8 mouse cellular contexts compared by ENCODE assay signal in the genomic region with DNA sequence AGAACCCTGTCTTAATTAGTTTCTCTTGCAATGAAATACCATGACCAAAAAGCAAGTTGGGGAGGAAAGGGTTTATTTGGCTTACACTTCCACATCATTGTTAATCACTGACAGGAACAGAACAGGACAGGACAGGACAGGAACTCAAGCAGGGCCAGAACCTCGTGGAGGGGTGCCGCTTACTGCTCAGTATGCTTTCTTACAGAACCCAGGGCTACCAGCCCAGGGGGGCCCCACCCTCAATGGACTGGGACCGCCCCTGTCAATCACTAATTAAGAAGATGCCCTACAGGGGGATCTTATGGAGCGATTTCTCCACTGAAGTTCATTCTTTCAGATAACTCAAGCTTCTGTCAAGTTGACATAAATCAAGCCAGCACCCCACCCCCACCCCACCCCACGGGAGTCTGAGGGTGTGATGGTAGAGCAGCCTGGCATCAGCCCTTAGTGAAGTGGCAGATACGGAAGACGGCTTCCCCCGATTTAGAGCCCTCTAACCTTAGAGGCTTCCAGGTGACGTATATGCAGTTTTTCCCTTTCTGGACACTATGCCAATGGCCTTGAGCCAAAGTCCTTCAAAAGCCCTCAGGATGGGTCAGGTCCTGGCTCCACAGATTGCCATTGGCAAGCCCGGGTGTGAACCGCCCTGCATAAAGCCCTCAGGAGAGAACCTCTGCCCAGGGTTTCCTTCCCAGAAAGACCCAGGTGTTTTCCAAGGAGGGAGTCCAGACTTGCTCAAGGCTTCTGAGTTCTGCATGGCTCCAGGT. TPM values are rescaled to one million over a fixed set of nuclear protein-coding genes. Genes with fewer than 3 reads are reported as not detected.
DNase-seq lines count a peak whose midpoint lies in the region; ATAC-seq lines count a peak whose summit lies in the region.

No protein-coding gene starts in this region.

- peak overlapping the region; percentile 75 for H3K4me2 ChIP-seq in intestine, embryonic 14.5 days (ENCODE audit: low read length)
- H3K4me2 ChIP-seq in liver, embryonic 15.5 days: peak overlapping the region; percentile 42
- H3K4me2 ChIP-seq in stomach, embryonic 14.5 days (replicated peaks; ENCODE audit: low read depth, low read length): peak overlapping the region; percentile 81

- peak overlapping the region; percentile 74 for H3K4me3 ChIP-seq in intestine, embryonic 14.5 days (ENCODE audit: low read depth, low read length)
- H3K4me3 ChIP-seq in liver, embryonic 15.5 days (replicated peaks): peak overlapping the region; percentile 57
- H3K4me3 ChIP-seq in stomach, embryonic 14.5 days (ENCODE audit: low read depth, low read length): peak overlapping the region; percentile 79

- DNase-seq in retina, postnatal 1 day: peak; percentile 26
- no peak for DNase-seq in retina, embryonic 14.5 days (ENCODE audit: low spot score)
- DNase-seq in intestine, embryonic 14.5 days (ENCODE audit: low spot score): no peak
- no peak for DNase-seq in spleen, adult 12 weeks (ENCODE audit: low spot score)
- no peak for DNase-seq in Muller cell, postnatal 12 days (ENCODE audit: inconsistent ontology term)
- DNase-seq in left cerebral cortex, postnatal 36 days (ENCODE audit: low spot score in 2 of 2): no peak

- no peaks in the 10 kb centered on the region for H3K27me3 ChIP-seq in intestine, embryonic 14.5 days (replicated peaks; ENCODE audit: control insufficient read depth, insufficient read depth, low read length)
- peaks cover 58% of the 10 kb centered on the region for H3K27me3 ChIP-seq in liver, embryonic 15.5 days
- H3K27me3 ChIP-seq in stomach, embryonic 14.5 days (ENCODE audit: control insufficient read depth, insufficient read depth, low read length): no peaks in the 10 kb centered on the region

- WGBS in intestine, embryonic 14.5 days: 19% methylated on average over 11 of the region's 11 CpGs
- WGBS in liver, embryonic 15.5 days (ENCODE audit: insufficient replicate concordance): 29% methylated on average over 11 of the region's 11 CpGs
- 17% methylated on average over 11 of the region's 11 CpGs for WGBS in stomach, embryonic 14.5 days

- intact Hi-C loops in left cerebral cortex, postnatal 36 days (cut with DNase I): loop anchor here (10.0 kb wide), 1 partner anchor 741 kb away; a partner anchor contains a TSS

- H3K9me3 ChIP-seq in intestine, embryonic 14.5 days (ENCODE audit: control insufficient read depth, low read length): no peaks in the 10 kb centered on the region
- H3K9me3 ChIP-seq in liver, embryonic 15.5 days (replicated peaks): no peaks in the 10 kb centered on the region
- no peaks in the 10 kb centered on the region for H3K9me3 ChIP-seq in stomach, embryonic 14.5 days (ENCODE audit: control insufficient read depth, low read depth, low read length)

- peaks cover 45% of the 10 kb centered on the region for H3K4me1 ChIP-seq in intestine, embryonic 14.5 days (replicated peaks; ENCODE audit: control insufficient read depth, insufficient read depth, low read length)
- H3K4me1 ChIP-seq in liver, embryonic 15.5 days (replicated peaks): peaks cover 40% of the 10 kb centered on the region
- peaks cover 28% of the 10 kb centered on the region for H3K4me1 ChIP-seq in stomach, embryonic 14.5 days (ENCODE audit: control insufficient read depth, insufficient read depth, low read length)

- peak overlapping the region; percentile 95; the same call in 1 of the 2 replicates for H3K9ac ChIP-seq in intestine, embryonic 14.5 days (ENCODE audit: low read length)
- no peak overlapping the region for H3K9ac ChIP-seq in liver, embryonic 15.5 days
- H3K9ac ChIP-seq in stomach, embryonic 14.5 days (replicated peaks; ENCODE audit: low read depth, low read length): no peak overlapping the region

- H3K36me3 ChIP-seq in intestine, embryonic 14.5 days (ENCODE audit: control insufficient read depth, insufficient read depth, low read length): peaks cover 22% of the 10 kb centered on the region; the same call in 1 of the 2 replicates
- H3K36me3 ChIP-seq in liver, embryonic 15.5 days (replicated peaks): peaks cover 27% of the 10 kb centered on the region
- H3K36me3 ChIP-seq in stomach, embryonic 14.5 days (ENCODE audit: control insufficient read depth, insufficient read depth, low read length): peaks cover 9% of the 10 kb centered on the region

- peak; percentile 0; the same call in 1 of the 2 replicates for ATAC-seq in intestine, embryonic 14.5 days (replicated peaks; ENCODE audit: low FRiP score, low TSS enrichment, low read depth)
- ATAC-seq in liver, embryonic 15.5 days (ENCODE audit: insufficient read depth): no peak; the same call in 1 of the 2 replicates
- no peak for ATAC-seq in stomach, embryonic 14.5 days (ENCODE audit: insufficient number of reproducible peaks, insufficient read depth, low FRiP score, low read depth)

- H3K27ac ChIP-seq in intestine, embryonic 14.5 days (ENCODE audit: low read depth): peak overlapping the region; percentile 100
- H3K27ac ChIP-seq in liver, embryonic 15.5 days (replicated peaks): peak overlapping the region; percentile 55
- H3K27ac ChIP-seq in stomach, embryonic 14.5 days (ENCODE audit: low read length): peak overlapping the region; percentile 100

RNA-seq across cellular contexts. Expression of a gene that starts 1.2 kb away (rescaled TPM):
- 10.8 and 11.7 TPM in 2 replicates for polyA plus RNA-seq in intestine, embryonic 14.5 days (2014; fragmentation: Nextera tagmentation; extraction: Ambion mirVana)
- 3.5 and 5.8 TPM in 2 replicates for polyA plus RNA-seq in liver, embryonic 15.5 days (2015; fragmentation: Nextera tagmentation; extraction: Ambion mirVana)
- 15.8 and 17.5 TPM in 2 replicates for polyA plus RNA-seq in stomach, embryonic 14.5 days (2014; fragmentation: Nextera tagmentation; extraction: Ambion mirVana)
- 10 to 100 TPM; 60.3 to 77.9 TPM for total RNA-seq in left cerebral cortex, postnatal 36 days (2021)

RNA-seq across cellular contexts. Expression of a gene that starts 11.6 kb away (rescaled TPM):
- 682 and 702 TPM in 2 replicates for polyA plus RNA-seq in intestine, embryonic 14.5 days (2014; fragmentation: Nextera tagmentation; extraction: Ambion mirVana)
- 249 and 328 TPM in 2 replicates for polyA plus RNA-seq in liver, embryonic 15.5 days (2015; fragmentation: Nextera tagmentation; extraction: Ambion mirVana)
- 633 and 676 TPM in 2 replicates for polyA plus RNA-seq in stomach, embryonic 14.5 days (2014; fragmentation: Nextera tagmentation; extraction: Ambion mirVana)
- 100 to 1,000 TPM; 348 to 352 TPM for total RNA-seq in left cerebral cortex, postnatal 36 days (2021)

RNA-seq across cellular contexts. Expression of a gene that starts 11.7 kb away (rescaled TPM):
- 12.9 and 14.5 TPM in 2 replicates for polyA plus RNA-seq in intestine, embryonic 14.5 days (2014; fragmentation: Nextera tagmentation; extraction: Ambion mirVana)
- polyA plus RNA-seq in liver, embryonic 15.5 days (2015; fragmentation: Nextera tagmentation; extraction: Ambion mirVana): 11.4 and 12.0 TPM in 2 replicates
- polyA plus RNA-seq in stomach, embryonic 14.5 days (2014; fragmentation: Nextera tagmentation; extraction: Ambion mirVana): 12.9 and 13.1 TPM in 2 replicates
- total RNA-seq in left cerebral cortex, postnatal 36 days (2021): 1 to 10 TPM; 7.2 to 8.1 TPM

RNA-seq across cellular contexts. Expression of a gene that starts 20.0 kb away (rescaled TPM):
- polyA plus RNA-seq in intestine, embryonic 14.5 days (2014; fragmentation: Nextera tagmentation; extraction: Ambion mirVana): 27.7 and 28.2 TPM in 2 replicates
- polyA plus RNA-seq in liver, embryonic 15.5 days (2015; fragmentation: Nextera tagmentation; extraction: Ambion mirVana): 9.2 and 12.6 TPM in 2 replicates
- polyA plus RNA-seq in stomach, embryonic 14.5 days (2014; fragmentation: Nextera tagmentation; extraction: Ambion mirVana): 27.2 and 29.3 TPM in 2 replicates
- 10 to 100 TPM; 26.6 to 34.1 TPM for total RNA-seq in left cerebral cortex, postnatal 36 days (2021)

RNA-seq across cellular contexts. Expression of a gene that starts 34.4 kb away (rescaled TPM):
- 12.8 and 13.8 TPM in 2 replicates for polyA plus RNA-seq in intestine, embryonic 14.5 days (2014; fragmentation: Nextera tagmentation; extraction: Ambion mirVana)
- 8.6 and 9.8 TPM in 2 replicates for polyA plus RNA-seq in liver, embryonic 15.5 days (2015; fragmentation: Nextera tagmentation; extraction: Ambion mirVana)
- 11.6 and 12.2 TPM in 2 replicates for polyA plus RNA-seq in stomach, embryonic 14.5 days (2014; fragmentation: Nextera tagmentation; extraction: Ambion mirVana)
- total RNA-seq in left cerebral cortex, postnatal 36 days (2021): 10 to 100 TPM; 12.5 to 15.7 TPM
